Mouse (Mus musculus): ENCODE data around the gene 6430628N08Rik.

Gene 6430628N08Rik

DNA sequence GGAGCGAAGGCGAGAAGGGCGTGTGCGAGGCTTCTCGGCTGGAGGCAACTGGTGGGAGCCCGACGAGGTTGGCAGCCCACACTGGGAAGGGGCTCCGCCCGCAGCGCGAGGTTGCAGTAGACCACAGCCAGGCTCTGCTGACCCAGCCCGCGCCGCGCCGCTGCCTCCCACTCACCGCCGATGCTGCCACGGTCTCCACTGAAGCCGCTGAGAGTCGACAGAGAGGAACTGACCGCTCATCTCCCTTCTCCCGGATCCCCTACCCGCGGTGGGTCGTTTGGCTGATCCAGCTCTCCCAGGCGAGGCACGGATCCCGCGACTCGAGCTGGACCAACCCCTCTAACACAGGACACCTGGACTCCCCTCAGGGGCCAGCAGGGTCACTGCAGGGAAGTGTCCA, at the start of gene 6430628N08Rik:
Gene 6430628N08Rik (plus strand): TSS at position 113 of the 400 bp plus-strand sequence.
- no peak for DNase-seq

GRCm38 (mm10) chr4:115840842-115841241, 49.6 kb upstream of the 6430628N08Rik start:
- no peak for DNase-seq

DNA sequence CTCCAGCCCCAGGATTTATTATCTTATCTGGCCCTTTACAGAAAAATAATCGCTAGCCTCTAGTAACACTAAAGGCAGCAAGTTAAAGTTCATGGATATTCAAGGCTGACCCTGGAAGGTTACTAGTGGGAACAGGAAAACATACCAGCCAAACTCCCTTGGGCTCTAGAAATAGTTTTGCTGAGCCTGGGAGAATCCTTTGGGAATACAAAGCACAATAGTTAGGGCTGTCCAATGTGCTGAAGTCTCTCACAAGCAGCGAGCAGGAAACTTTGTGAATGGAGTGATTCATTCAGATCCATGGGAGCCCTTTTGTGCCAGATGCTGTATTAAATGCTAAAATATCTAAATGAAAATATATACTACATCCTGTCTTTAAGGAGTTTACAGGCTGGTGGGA, 43.8 kb upstream of the 6430628N08Rik start:
- DNase-seq = peak; percentile 13 to 41

DNA sequence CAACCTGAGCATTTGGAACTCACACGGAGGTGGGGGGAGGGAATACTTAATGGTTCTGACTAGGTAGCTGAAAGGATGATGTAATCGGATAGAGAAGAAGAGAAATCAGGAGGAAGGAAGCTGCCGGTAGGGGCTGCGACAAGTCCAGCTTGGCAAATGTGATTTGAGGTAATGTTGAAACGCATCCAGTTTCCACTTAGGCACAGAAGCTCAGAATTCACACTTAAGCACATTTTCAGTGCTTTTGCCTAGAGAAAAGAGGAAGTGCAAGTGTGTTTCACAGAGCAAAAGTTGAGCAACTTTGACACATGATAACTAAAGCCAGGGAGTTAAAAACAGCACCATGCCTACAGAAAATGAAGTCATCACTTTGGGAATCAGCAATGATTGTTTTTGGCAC, 43.1 kb upstream of the 6430628N08Rik start:
- peak in 1 of 2 experiments; percentile 12 for DNase-seq

GRCm38 (mm10) chr4:115848083-115848482, 42.4 kb upstream of the 6430628N08Rik start:
- no peak for DNase-seq

- DNase-seq = no peak
Observed at GRCm38 (mm10) chr4:115848990-115849677, 41.3 kb upstream of the 6430628N08Rik start.

DNA sequence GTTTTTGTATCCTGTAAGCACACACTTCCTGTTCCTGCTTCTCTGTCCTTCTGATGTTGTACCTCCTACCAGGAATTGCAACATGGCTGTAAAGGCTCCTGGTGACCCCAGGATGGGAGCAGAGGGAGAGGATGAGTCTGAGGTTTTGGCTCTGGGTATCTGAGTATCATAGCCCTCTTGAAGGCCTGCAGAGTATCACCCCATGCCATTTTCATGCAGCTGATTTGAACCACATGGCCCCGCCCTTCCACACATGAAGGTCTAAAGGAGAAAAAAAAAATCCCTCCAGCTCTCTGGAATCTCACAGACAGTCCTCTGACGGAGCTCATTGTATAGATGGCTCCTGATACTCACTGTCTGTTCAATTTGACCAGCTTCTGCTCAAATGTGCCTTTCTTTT, 40.4 kb upstream of the 6430628N08Rik start:
- DNase-seq = no peak

DNA sequence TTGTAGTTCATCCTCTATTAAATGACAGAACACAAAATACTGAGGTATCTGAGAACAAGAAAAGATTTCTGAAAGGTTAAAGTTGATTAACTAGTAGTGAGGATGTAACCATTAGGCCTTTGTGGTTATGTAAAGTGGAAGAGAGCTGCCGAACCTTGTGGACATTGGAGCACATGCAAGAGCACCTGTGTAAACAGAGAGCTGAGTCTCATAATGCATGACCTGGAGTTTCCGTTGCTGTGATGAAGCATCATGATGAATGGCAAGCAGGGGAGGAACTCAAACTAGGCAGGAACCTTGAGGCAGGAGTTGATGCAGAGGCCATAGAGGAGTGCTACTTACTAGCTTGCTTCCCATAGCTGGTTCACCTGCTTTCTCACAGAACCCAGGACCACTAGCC, 39.8 kb upstream of the 6430628N08Rik start:
- no peak for DNase-seq

- DNase-seq = no peak
Observed at GRCm38 (mm10) chr4:115851569-115851968, 38.9 kb upstream of the 6430628N08Rik start.

- DNase-seq = no peak
Observed at GRCm38 (mm10) chr4:115855100-115855499, 35.4 kb upstream of the 6430628N08Rik start.

GRCm38 (mm10) chr4:115855609-115856008, 34.9 kb upstream of the 6430628N08Rik start:
- no peak for DNase-seq

DNA sequence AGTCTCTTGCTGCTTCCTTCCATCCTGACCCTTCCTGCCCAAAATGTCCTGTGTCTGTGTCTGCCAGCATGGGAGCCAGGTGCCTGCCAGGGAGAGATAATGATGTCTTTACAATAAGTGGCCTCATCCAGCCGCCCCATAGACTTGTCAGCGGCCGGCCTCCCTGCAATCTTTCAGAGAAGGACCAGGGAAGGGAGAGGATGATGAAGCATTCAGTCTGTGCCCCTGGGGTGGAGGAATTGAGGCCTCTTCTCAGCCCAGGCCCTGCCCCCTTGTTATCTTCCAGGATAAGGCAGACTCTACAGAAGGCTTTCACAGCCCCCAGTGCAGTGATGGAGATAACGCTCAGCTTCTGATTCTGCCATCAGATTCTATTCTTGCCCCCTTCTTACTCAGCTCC, 34.2 kb upstream of the 6430628N08Rik start:
- DNase-seq = no peak

GRCm38 (mm10) chr4:115857293-115857883, 33.1 kb upstream of the 6430628N08Rik start:
- no peak for DNase-seq

- no peak for DNase-seq
Observed at GRCm38 (mm10) chr4:115863352-115863751, 27.1 kb upstream of the 6430628N08Rik start.

GRCm38 (mm10) chr4:115863880-115864279, 26.6 kb upstream of the 6430628N08Rik start:
- DNase-seq = no peak

DNA sequence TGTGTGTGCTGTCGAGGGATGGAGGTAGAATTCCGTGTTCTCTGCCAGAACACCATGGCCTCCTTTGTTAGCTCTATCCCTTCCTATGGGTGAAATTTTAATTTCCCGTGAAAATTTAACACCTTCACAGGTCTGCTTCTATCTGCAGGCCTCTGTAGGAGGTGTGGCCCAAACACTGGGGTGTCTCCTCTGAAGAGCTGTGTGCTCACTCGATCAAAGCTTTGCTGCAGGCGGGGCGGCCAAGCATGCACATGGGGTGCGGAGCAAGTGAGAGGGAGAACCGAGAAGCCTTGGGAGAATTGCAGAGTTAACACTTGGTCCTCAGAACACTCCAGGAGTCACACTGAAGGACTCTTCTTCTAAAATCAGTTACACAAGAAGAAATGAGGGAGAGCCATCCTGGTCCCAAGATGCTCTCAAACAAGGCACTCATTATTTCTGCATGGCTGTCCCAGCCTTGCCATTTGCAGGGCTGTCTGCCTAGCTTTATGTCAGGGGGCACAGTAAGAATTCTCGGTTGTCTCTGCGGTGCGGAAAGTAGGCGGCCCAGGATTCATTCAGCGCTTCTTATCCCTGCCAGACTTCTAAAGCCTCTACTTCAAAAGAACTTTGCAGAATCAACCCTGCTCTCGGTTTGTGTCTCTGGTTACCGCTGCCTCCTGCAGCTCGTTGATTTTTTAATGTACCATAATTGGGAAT, 20.8 kb upstream of the 6430628N08Rik start:
- DNase-seq = no peak

DNA sequence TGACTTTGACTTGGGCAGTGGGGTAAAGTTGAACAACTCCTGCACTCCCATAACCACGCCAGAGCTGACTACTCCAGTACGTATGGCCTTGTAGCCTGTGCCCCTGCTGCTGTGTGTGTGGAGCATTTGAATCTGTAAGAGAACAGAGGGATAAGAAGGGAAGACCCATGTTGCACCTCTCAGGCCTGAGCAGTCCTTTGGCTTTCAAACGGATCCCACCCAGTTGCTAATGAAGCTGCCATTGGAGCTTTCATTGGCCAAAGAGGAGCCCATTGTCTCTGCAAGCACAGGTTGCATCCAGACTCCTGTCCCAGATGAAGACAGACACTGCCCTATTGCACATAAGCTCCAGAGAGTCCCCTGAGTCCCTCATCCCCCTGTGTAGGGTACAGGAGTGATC, 17.2 kb upstream of the 6430628N08Rik start:
- DNase-seq = no peak

DNA sequence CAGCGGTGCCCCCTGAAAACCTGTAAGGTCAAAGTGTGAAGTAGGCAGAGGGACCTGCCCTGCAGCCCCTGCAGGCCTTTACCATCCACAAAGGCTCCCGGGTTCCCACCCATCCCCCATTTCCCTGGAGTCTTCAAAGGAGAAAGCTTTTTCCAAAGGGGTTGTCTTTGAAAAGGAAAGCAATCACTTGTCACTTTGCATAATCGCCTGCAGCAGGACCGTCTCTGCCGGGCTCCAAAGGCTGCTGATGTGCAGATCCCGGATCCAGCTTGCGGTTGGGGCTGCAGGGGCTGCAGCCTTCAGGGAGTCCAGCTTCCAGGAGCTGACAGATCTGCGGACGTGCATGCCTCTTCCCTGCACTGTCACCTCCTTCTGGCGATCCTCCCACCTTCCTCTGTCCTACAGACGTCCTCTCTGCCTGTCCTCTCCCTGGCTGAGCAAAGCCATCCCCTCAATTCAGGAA, 12.2 kb upstream of the 6430628N08Rik start:
- DNase-seq = no peak

DNA sequence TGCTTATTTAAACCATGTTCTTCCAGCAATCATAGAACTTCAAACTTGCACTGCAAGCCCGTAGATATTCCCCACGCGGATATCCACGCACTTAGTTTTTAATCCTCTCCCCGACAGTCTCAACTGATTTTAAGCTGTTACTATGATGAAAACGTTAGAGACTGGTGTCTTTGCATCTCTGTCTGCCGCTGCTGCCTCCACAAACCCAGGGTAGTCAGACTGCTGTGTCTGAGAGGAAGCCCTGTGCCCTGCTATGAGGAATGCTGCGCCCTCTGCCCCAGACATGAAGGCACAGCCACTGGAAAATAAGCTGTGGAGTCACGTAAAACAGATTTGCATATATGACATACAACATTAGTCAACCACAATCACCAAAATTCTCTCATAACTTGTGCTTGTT, 11.6 kb upstream of the 6430628N08Rik start:
- DNase-seq = no peak

DNA sequence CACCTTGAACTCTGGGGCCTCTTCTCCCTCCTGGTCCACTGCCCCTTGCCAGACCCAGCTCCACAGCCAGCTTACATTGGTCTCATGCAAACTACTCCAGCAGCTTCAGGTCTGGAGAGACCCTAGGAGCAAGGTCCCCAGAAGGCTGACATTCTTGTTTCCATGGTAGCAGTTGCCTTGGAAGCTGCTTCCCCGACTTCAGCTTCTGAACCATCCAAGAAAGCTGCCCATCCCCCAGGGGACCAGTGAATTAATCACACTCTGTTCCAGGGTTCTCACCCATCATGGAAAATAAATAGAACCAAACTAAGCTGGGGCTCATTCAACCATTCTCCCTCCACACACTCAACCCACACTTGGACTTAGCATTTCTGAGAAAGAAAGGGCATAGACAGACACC, 9.3 kb upstream of the 6430628N08Rik start:
- no peak for DNase-seq

GRCm38 (mm10) chr4:115882195-115882594, 8.3 kb upstream of the 6430628N08Rik start:
- no peak for DNase-seq

DNA sequence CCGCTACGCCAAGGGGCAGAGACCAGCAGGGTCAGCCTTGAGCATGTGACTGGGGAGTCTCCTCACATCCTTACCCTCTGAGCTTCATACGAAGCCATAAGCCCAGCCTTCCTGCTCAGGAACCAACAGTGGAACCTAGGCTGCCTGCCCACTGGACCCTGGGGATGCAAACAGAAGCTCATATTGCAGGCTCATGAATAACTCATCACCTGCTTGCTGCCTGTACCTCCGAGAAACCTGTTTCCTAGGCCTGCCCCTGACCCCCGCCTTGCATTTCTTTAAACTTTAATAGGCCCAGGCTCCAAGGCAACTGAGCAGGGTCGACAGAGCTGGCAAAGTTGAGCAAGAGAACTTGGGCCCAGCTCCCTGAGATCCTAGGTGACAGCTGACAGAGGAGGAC, 6.4 kb upstream of the 6430628N08Rik start, which contains the start of gene Kncn:
Gene Kncn (plus strand): TSS at position 379 of the 400 bp plus-strand sequence.
- DNase-seq = peak in 1 of 2 experiments; percentile 19

- no peak for DNase-seq
Observed at GRCm38 (mm10) chr4:115885846-115886245, 4.6 kb upstream of the 6430628N08Rik start.

DNA sequence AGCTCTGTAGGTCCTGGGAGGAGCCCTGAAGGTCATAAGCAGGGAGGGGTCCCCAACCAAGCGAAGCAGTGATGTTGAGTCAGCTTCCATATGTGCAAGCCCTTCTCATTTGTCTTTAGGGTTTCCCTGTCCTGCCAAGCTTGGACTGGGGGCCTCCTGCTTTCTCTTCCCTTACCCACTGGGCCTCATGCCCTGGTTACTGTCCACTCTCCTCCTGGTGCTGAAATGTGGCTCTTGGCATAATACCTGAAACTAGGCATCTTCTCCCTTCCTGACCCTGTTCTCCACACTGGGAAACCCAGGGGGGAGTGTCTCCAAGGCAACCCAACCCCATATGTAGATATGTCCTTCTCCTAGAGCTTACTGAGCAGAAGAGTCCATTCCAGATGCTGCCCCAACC, 3.6 kb upstream of the 6430628N08Rik start:
- no peak for DNase-seq

All from kidney, postnatal 36 days (tissue).